Mouse (Mus musculus) CH12.LX (cell line): ENCODE results near the gene Gas2. TPM values are rescaled to one million over a fixed set of nuclear protein-coding genes. Genes with fewer than 3 reads are reported as not detected.

ENCODE experiments used
- DNase-seq: peaks from one replicate; pipeline ENCODE4 v3.0.0-alpha.2; 2013; ENCODE audit errors: extremely low read depth
- H3K27ac ChIP-seq: 2 replicates; pipeline ENCODE4 v1.5.1; 2012; ENCODE audit warnings: low read depth, mild to moderate bottlenecking, control low read depth, moderate library complexity; ENCODE audit not compliant: insufficient read depth
- H3K27me3 ChIP-seq: replicated peaks from 2 replicates; pipeline ENCODE3; 2012; ENCODE audit warnings: inconsistent platforms
- H3K36me3 ChIP-seq, 2 experiments: replicated peaks in 1 of 2; 2 replicates each; pipeline versions ENCODE3 to v1.6.1; 2012; ENCODE audit warnings: inconsistent platforms in 1 of 2, low read length in 1 of 2, mild to moderate bottlenecking in 1 of 2, mixed read lengths in 1 of 2, moderate library complexity in 1 of 2; ENCODE audit not compliant: control insufficient read depth in 1 of 2, insufficient read depth in 1 of 2
- H3K4me1 ChIP-seq, 2 experiments: 2 replicates each; pipeline ENCODE4 v1.6.1; 2012; ENCODE audit warnings: inconsistent platforms in 1 of 2, moderate library complexity in 1 of 2; ENCODE audit not compliant: insufficient read depth in 2 of 2, control insufficient read depth in 1 of 2
- H3K4me2 ChIP-seq: 2 replicates; pipeline ENCODE4 v1.6.1; 2012; ENCODE audit warnings: low read depth, mild to moderate bottlenecking, control low read depth; ENCODE audit not compliant: poor library complexity, insufficient read depth, severe bottlenecking
- H3K4me3 ChIP-seq, 3 experiments: fragments of 150-350 bp in 1 of 3; sonication (generic) in 1 of 3; replicated peaks in 1 of 3; 2 replicates each; pipeline versions ENCODE3 to v1.5.1; 2011 to 2012; ENCODE audit warnings: low read depth in 2 of 3, low read length in 2 of 3, mild to moderate bottlenecking in 2 of 3, moderate library complexity in 2 of 3, control low read depth in 1 of 3, improper control_type of control experiment in 1 of 3, inconsistent platforms in 1 of 3, mixed read lengths in 1 of 3; ENCODE audit not compliant: poor library complexity in 1 of 3
- H3K79me2 ChIP-seq: replicated peaks from 2 replicates; pipeline ENCODE4 v1.6.1; 2012; ENCODE audit warnings: mild to moderate bottlenecking, moderate library complexity; ENCODE audit not compliant: control insufficient read depth, poor library complexity, insufficient read depth, severe bottlenecking; ENCODE audit errors: extremely low read depth
- H3K9ac ChIP-seq: 2 replicates; pipeline ENCODE4 v1.6.1; 2012; ENCODE audit warnings: low read depth, mild to moderate bottlenecking, control low read depth, moderate library complexity; ENCODE audit not compliant: insufficient read depth
- H3K9me3 ChIP-seq: replicated peaks from 2 replicates; pipeline ENCODE3; 2012; ENCODE audit warnings: low read length, inconsistent platforms, mixed read lengths
- CHD1 ChIP-seq: IDR thresholded peaks from 2 replicates; pipeline ENCODE4 v1.6.1; 2012; ENCODE audit warnings: low read depth, low read length, improper control_type of control experiment, inconsistent platforms
- CTCF ChIP-seq, 2 experiments: IDR thresholded peaks in 1 of 2; conservative IDR thresholded peaks in 1 of 2; 2 replicates each; pipeline ENCODE4 v1.5.1; 2011 to 2012; ENCODE audit warnings: low read depth in 2 of 2, low read length in 2 of 2, improper control_type of control experiment in 1 of 2, inconsistent platforms in 1 of 2, mild to moderate bottlenecking in 1 of 2, moderate library complexity in 1 of 2
- E2F4 ChIP-seq: IDR thresholded peaks from 2 replicates; pipeline ENCODE4 v1.6.1; 2011; ENCODE audit warnings: low read depth, low read length, improper control_type of control experiment; ENCODE audit not compliant: insufficient replicate concordance
- ELF1 ChIP-seq: IDR thresholded peaks from 2 replicates; pipeline ENCODE4 v1.6.1; 2014; ENCODE audit warnings: low read depth, mild to moderate bottlenecking, inconsistent platforms, low read length, improper control_type of control experiment
- EP300 ChIP-seq: IDR thresholded peaks from 2 replicates; pipeline ENCODE4 v1.6.1; 2011; ENCODE audit warnings: low read length, improper control_type of control experiment
- ETS1 ChIP-seq: conservative IDR thresholded peaks from 2 replicates; pipeline ENCODE4 v1.6.1; 2012; ENCODE audit warnings: low read depth, mild to moderate bottlenecking, inconsistent platforms, low read length, improper control_type of control experiment, moderate library complexity
- GABPA ChIP-seq: IDR thresholded peaks from 2 replicates; pipeline ENCODE4 v1.6.1; 2012; ENCODE audit warnings: low read depth, low read length, improper control_type of control experiment, inconsistent platforms; ENCODE audit not compliant: insufficient replicate concordance
- HCFC1 ChIP-seq: IDR thresholded peaks from 2 replicates; pipeline ENCODE4 v1.6.1; 2012; ENCODE audit warnings: low read depth, mild to moderate bottlenecking, inconsistent platforms, low read length, improper control_type of control experiment
- JUN ChIP-seq: IDR thresholded peaks from 2 replicates; pipeline ENCODE4 v1.6.1; 2011; ENCODE audit warnings: low read depth, mild to moderate bottlenecking, low read length, improper control_type of control experiment, moderate library complexity; ENCODE audit not compliant: insufficient read depth
- JUND ChIP-seq: conservative IDR thresholded peaks from 2 replicates; pipeline ENCODE4 v1.6.1; 2011; ENCODE audit warnings: low read depth, low read length, improper control_type of control experiment
- MAX ChIP-seq: IDR thresholded peaks from 2 replicates; pipeline ENCODE4 v1.6.1; 2011; ENCODE audit warnings: low read length, improper control_type of control experiment
- MAZ ChIP-seq: IDR thresholded peaks from 2 replicates; pipeline ENCODE4 v1.6.1; 2012; ENCODE audit warnings: low read depth, mild to moderate bottlenecking, inconsistent platforms, low read length, improper control_type of control experiment, moderate library complexity
- MEF2A ChIP-seq: IDR thresholded peaks from 2 replicates; pipeline ENCODE4 v1.6.1; 2014; ENCODE audit warnings: low read depth, mild to moderate bottlenecking, inconsistent platforms, low read length, improper control_type of control experiment, borderline replicate concordance
- MXI1 ChIP-seq: IDR thresholded peaks from 2 replicates; pipeline ENCODE4 v1.6.1; 2011; ENCODE audit warnings: mild to moderate bottlenecking, low read depth, low read length, improper control_type of control experiment
- NELFE ChIP-seq: IDR thresholded peaks from 2 replicates; pipeline ENCODE4 v1.6.1; 2011; ENCODE audit warnings: low read depth, low read length, improper control_type of control experiment
- POLR2AphosphoS2 ChIP-seq: IDR thresholded peaks from 2 replicates; pipeline ENCODE4 v1.6.1; 2011; ENCODE audit warnings: low read depth, low read length, improper control_type of control experiment
- RAD21 ChIP-seq: IDR thresholded peaks from 2 replicates; pipeline ENCODE4 v1.6.1; 2011; ENCODE audit warnings: low read depth, mild to moderate bottlenecking, low read length, improper control_type of control experiment, moderate library complexity
- RCOR1 ChIP-seq: conservative IDR thresholded peaks from 2 replicates; pipeline ENCODE4 v1.6.1; 2012; ENCODE audit warnings: low read depth, mild to moderate bottlenecking, inconsistent platforms, low read length, improper control_type of control experiment
- SIN3A ChIP-seq: IDR thresholded peaks from 2 replicates; pipeline ENCODE4 v1.6.1; 2012; ENCODE audit warnings: low read length, improper control_type of control experiment, inconsistent platforms
- SMC3 ChIP-seq: IDR thresholded peaks from 2 replicates; pipeline ENCODE4 v1.6.1; 2011; ENCODE audit warnings: low read depth, low read length, improper control_type of control experiment
- TCF12 ChIP-seq: IDR thresholded peaks from 2 replicates; pipeline ENCODE4 v1.6.1; 2014; ENCODE audit warnings: low read depth, mild to moderate bottlenecking, inconsistent platforms, low read length, improper control_type of control experiment
- UBTF ChIP-seq: IDR thresholded peaks from 2 replicates; pipeline ENCODE4 v1.6.1; 2012; ENCODE audit warnings: low read depth, mild to moderate bottlenecking, inconsistent platforms, low read length, improper control_type of control experiment, moderate library complexity
- USF2 ChIP-seq: conservative IDR thresholded peaks from 2 replicates; pipeline ENCODE4 v1.6.1; 2011; ENCODE audit warnings: low read depth, low read length, improper control_type of control experiment
- ZKSCAN1 ChIP-seq: IDR thresholded peaks from 2 replicates; pipeline ENCODE4 v1.6.1; 2012; ENCODE audit warnings: low read depth, inconsistent platforms, low read length, improper control_type of control experiment, borderline replicate concordance
- ZMIZ1 ChIP-seq: IDR thresholded peaks from 2 replicates; pipeline ENCODE4 v1.6.1; 2012; ENCODE audit warnings: low read depth, mild to moderate bottlenecking, inconsistent platforms, low read length, improper control_type of control experiment
- ZNF384 ChIP-seq: IDR thresholded peaks from 2 replicates; pipeline ENCODE4 v1.6.1; 2012; ENCODE audit warnings: low read depth, low read length, improper control_type of control experiment, inconsistent platforms
- dilution Hi-C: fragments of 300-500 bp; cut with MboI; formaldehyde crosslinking; loops from 2 replicates; pipeline ENCODE4 v1.14.3; 2020; ENCODE audit warnings: low sequenced_read_pairs; ENCODE audit not compliant: extremely low pct_unique_long_range_greater_than_20kb, extremely low pct_ligation_motif_present
- in situ Hi-C: fragments of 300-500 bp; cut with MboI; formaldehyde crosslinking; loops from 3 replicates; pipeline ENCODE4 v1.14.3; 2019; ENCODE audit warnings: low sequenced_read_pairs, low pct_ligation_motif_present, low pct_unique_long_range_greater_than_20kb, mixed read lengths
- polyA plus RNA-seq: library from polyadenylated mRNA; unstranded; fragments of >175 nt; gene quantifications from 2 replicates; pipeline ENCODE4 v1.2.1, GENCODE M21; 2012; ENCODE audit warnings: low read depth; ENCODE audit not compliant: insufficient read length
- total RNA-seq, 2 experiments: library from RNA; depleted of rRNA; stranded (reverse); fragments of 300-350 nt in 1 of 2; fragments of >200 nt in 1 of 2; gene quantifications; 2 replicates each; pipeline ENCODE4 v1.2.3; 2012 to 2014

The Gas2 gene
- total and polyA plus RNA-seq, 3 experiments = 2.7 to 4.3 (median 3.3) TPM

DNA sequence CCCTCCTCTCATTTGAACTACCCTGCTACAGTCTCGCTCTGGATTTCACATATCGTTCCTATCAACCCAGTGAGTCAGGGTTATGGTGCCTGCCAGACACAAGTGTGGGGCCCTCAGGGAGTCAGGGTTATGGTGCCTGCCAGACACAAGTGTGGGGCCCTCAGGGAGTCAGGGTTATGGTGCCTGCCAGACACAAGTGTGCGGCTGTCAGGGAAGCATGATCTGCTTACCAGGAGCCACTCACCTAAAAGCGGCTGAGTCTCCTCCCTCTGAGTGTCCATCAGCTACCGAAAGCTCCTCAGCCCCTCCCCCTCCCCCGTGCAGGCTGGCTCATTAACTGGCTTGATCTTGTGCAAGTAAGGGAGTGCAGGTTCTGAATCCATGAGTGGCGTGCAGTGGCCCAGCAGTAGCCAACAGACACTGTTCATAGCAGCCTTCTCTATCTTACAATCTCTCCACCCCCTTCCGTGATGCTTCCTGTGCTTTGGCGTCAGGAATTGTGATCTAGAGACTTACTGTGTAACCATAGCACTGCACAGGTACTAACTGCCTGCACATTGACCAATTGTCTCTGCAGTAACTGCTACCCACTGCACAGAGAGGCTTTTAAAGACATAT is 93.7 kb downstream of the Gas2 start:
- TF ChIP-seq MXI1 = no peak
- TF ChIP-seq JUN = no peak
- no peak for TF ChIP-seq RAD21
- no peak for TF ChIP-seq ZNF384
- no peak for TF ChIP-seq E2F4
- no peak for TF ChIP-seq SIN3A
- TF ChIP-seq CHD1 = no peak
- no peak for TF ChIP-seq EP300
- no peak for TF ChIP-seq RCOR1
- TF ChIP-seq MAZ = no peak
- TF ChIP-seq ZKSCAN1 = no peak
- TF ChIP-seq, all 38 proteins: peak for 0
- Histone ChIP-seq H3K36me3 (no peaks in the 10 kb centered on the region), H3K4me1 (no peaks in the 10 kb centered on the region), H3K4me2 (no peak overlapping the region), H3K27ac (no peak overlapping the region), H3K79me2 (no peaks in the 10 kb centered on the region), H3K9ac (no peak overlapping the region), H3K4me3 (no peak overlapping the region), H3K9me3 (peaks cover 6% of the 10 kb centered on the region), H3K27me3 (no peaks in the 10 kb centered on the region)
- in situ Hi-C loops = no loop called here
- dilution Hi-C loops = no loop called here
- peak; percentile 29 for DNase-seq

DNA sequence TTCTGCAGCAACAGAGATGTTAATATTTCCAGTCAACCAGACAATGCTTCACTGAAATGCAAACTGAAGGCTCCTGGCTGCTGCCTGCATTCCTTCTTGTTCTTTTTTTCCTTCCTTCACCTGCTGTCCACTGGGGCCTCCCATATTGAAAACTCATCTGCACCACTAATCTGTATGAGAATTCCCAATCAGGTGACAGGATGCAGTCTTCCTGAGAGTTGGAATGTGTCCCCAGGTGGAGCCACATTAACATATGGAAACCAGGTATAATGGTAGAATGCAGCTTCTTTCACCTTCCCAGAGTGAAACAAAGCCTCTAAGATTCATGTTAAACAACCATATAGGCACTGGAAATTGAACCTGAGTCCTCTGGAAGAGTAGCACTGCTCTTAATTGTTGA is 96.0 kb downstream of the Gas2 start:
- Histone ChIP-seq H3K36me3 (no peaks in the 10 kb centered on the region), H3K4me3 (no peak overlapping the region)
- no peak for TF ChIP-seq ELF1
- no peak for TF ChIP-seq MAZ
- no peak for TF ChIP-seq NELFE
- TF ChIP-seq ETS1 = no peak
- no peak for TF ChIP-seq JUND
- TF ChIP-seq TCF12 = no peak
- no peak for TF ChIP-seq JUN
- TF ChIP-seq UBTF = no peak
- no peak for TF ChIP-seq ZKSCAN1
- TF ChIP-seq SMC3 = no peak
- TF ChIP-seq MEF2A = no peak
- no peak for TF ChIP-seq HCFC1
- TF ChIP-seq GABPA = no peak
- no peak for TF ChIP-seq POLR2AphosphoS2
- TF ChIP-seq USF2 = no peak
- TF ChIP-seq E2F4 = no peak
- no peak for TF ChIP-seq ZMIZ1
- no peak for TF ChIP-seq MAX
- no peak for TF ChIP-seq CTCF (conservative IDR thresholded peaks at IDR 0.05 in 1 of 2, IDR thresholded peaks at IDR 0.05 in 1 of 2; ENCODE audit: low read depth in 2 of 2, low read length in 2 of 2)
- TF ChIP-seq RCOR1 = no peak
- TF ChIP-seq, all 38 proteins: peak for 0
- Histone ChIP-seq H3K4me1 (no peaks in the 10 kb centered on the region), H3K27me3 (no peaks in the 10 kb centered on the region), H3K4me2 (no peak overlapping the region), H3K27ac (no peak overlapping the region), H3K79me2 (no peaks in the 10 kb centered on the region), H3K9ac (no peak overlapping the region), H3K9me3 (peaks cover 7% of the 10 kb centered on the region)
- dilution Hi-C loops (no loop called here), in situ Hi-C loops (no loop called here)
- DNase-seq = no peak
